Mouse (Mus musculus) limb, embryonic 13.5 days (tissue): ENCODE measurements around the gene Cdk19. TPM values are rescaled to one million over a fixed set of nuclear protein-coding genes. Genes with fewer than 3 reads are reported as not detected.
"Not testable (repeated sequence)": the region's sequence is repeated elsewhere in the genome, so short reads cannot be mapped to it uniquely, and the experiment has no call there.

Source experiments
- ATAC-seq: fragments of 200-750 bp; cut with Nextera tagmentation; 2 replicates; pipeline ENCODE4 v1.8.0; 2017; ENCODE audit warnings: low read depth, moderate number of reproducible peaks, moderate TSS enrichment; ENCODE audit not compliant: low FRiP score
- H3K27ac ChIP-seq: fragments of 300-500 bp; sonication (generic); 2 replicates; pipeline ENCODE4 v1.5.1; 2015; ENCODE audit warnings: inconsistent platforms, mild to moderate bottlenecking, moderate library complexity
- H3K27me3 ChIP-seq: fragments of 300-500 bp; sonication (generic); 2 replicates; pipeline ENCODE4 v1.6.1; 2015; ENCODE audit warnings: mild to moderate bottlenecking, inconsistent platforms
- H3K36me3 ChIP-seq: fragments of 300-500 bp; sonication (generic); 2 replicates; pipeline ENCODE4 v1.6.1; 2015; ENCODE audit warnings: inconsistent platforms, mild to moderate bottlenecking, moderate library complexity
- H3K4me1 ChIP-seq: fragments of 300-500 bp; sonication (generic); 2 replicates; pipeline ENCODE4 v1.6.1; 2015; ENCODE audit warnings: inconsistent platforms
- H3K4me2 ChIP-seq: fragments of 300-500 bp; sonication (generic); replicated peaks from 2 replicates; pipeline ENCODE4 v1.6.1; 2015; ENCODE audit warnings: inconsistent platforms, mild to moderate bottlenecking, moderate library complexity
- H3K4me3 ChIP-seq: fragments of 300-500 bp; sonication (generic); 2 replicates; pipeline ENCODE4 v1.5.1; 2015; ENCODE audit warnings: moderate library complexity, mild to moderate bottlenecking, inconsistent platforms
- H3K9ac ChIP-seq: fragments of 300-500 bp; sonication (generic); 2 replicates; pipeline ENCODE4 v1.6.1; 2015; ENCODE audit warnings: mild to moderate bottlenecking, inconsistent platforms
- H3K9me3 ChIP-seq: fragments of 300-500 bp; sonication (generic); 2 replicates; pipeline ENCODE4 v1.6.1; 2016; ENCODE audit warnings: inconsistent platforms
- WGBS: fragments of 180-500 bp; shearing (Covaris S2); methylation state at CpG from one replicate; pipeline ENCODE4 v1.1.7; 2015; 5-methylcytosine and 5-hydroxymethylcytosine counted together
- polyA plus RNA-seq: library from polyadenylated mRNA; unstranded; fragments of >200 nt; fragmentation: Nextera tagmentation; extraction: Ambion mirVana; gene quantifications from 2 replicates; pipeline ENCODE4 v1.2.1, GENCODE M21; 2015

The Cdk19 gene
- polyA plus RNA-seq, 1 experiment from 2014 or later: 12.3 TPM

- Histone ChIP-seq H3K4me3 (no peak overlapping the region), H3K27ac (no peak overlapping the region), H3K36me3 (no peaks in the 10 kb centered on the region), H3K27me3 (peaks cover 26% of the 10 kb centered on the region), H3K9me3 (no peaks in the 10 kb centered on the region), H3K9ac (no peak overlapping the region), H3K4me1 (peaks cover 32% of the 10 kb centered on the region), H3K4me2 (no peak overlapping the region)
- 65% methylated on average over 9 of the region's 9 CpGs for WGBS
- ATAC-seq: no peak
Measured at GRCm38 (mm10) chr10:40525616-40526155, 186.3 kb downstream of the Cdk19 start.

- Histone ChIP-seq H3K36me3 (no peaks in the 10 kb centered on the region), H3K27me3 (peaks cover 26% of the 10 kb centered on the region), H3K4me1 (peaks cover 37% of the 10 kb centered on the region), H3K9me3 (no peaks in the 10 kb centered on the region), H3K9ac (no peak overlapping the region), H3K4me2 (no peak overlapping the region), H3K4me3 (no peak overlapping the region), H3K27ac (no peak overlapping the region)
- 76% methylated on average over 8 of the region's 8 CpGs for WGBS
- no peak for ATAC-seq
Measured at GRCm38 (mm10) chr10:40526301-40526761, 187.0 kb downstream of the Cdk19 start.

GRCm38 (mm10) chr10:40526986-40527385, 187.6 kb downstream of the Cdk19 start:
- H3K27ac ChIP-seq: no peak overlapping the region
- WGBS: 78% methylated on average over 3 of the region's 3 CpGs
- ATAC-seq: no peak
- H3K9ac ChIP-seq: no peak overlapping the region
- no peaks in the 10 kb centered on the region for H3K9me3 ChIP-seq
- peaks cover 37% of the 10 kb centered on the region for H3K4me1 ChIP-seq
- H3K27me3 ChIP-seq: peaks cover 26% of the 10 kb centered on the region
- H3K4me2 ChIP-seq: no peak overlapping the region
- no peak overlapping the region for H3K4me3 ChIP-seq
- no peaks in the 10 kb centered on the region for H3K36me3 ChIP-seq

GRCm38 (mm10) chr10:40527573-40527972, 188.2 kb downstream of the Cdk19 start:
- no peak for ATAC-seq
- Histone ChIP-seq H3K9ac (peak overlapping the region; percentile 31; the same call in 1 of the 2 replicates), H3K36me3 (no peaks in the 10 kb centered on the region), H3K27me3 (peaks cover 26% of the 10 kb centered on the region), H3K4me3 (no peak overlapping the region), H3K9me3 (peaks cover 1% of the 10 kb centered on the region), H3K4me2 (peak overlapping the region; percentile 24; the same call in 1 of the 2 replicates), H3K27ac (no peak overlapping the region), H3K4me1 (peaks cover 37% of the 10 kb centered on the region)
- 25% methylated on average over 8 of the region's 8 CpGs for WGBS

- no peak overlapping the region for H3K4me3 ChIP-seq
- peaks cover 10% of the 10 kb centered on the region for H3K9me3 ChIP-seq
- no peaks in the 10 kb centered on the region for H3K36me3 ChIP-seq
- peaks cover 33% of the 10 kb centered on the region for H3K4me1 ChIP-seq
- WGBS: 32% methylated on average over 8 of the region's 10 CpGs
- no peak overlapping the region for H3K27ac ChIP-seq
- H3K27me3 ChIP-seq: peaks cover 26% of the 10 kb centered on the region
- no peak overlapping the region for H3K4me2 ChIP-seq
- no peak overlapping the region for H3K9ac ChIP-seq
- no peak for ATAC-seq
Measured at GRCm38 (mm10) chr10:40528668-40529067, 189.3 kb downstream of the Cdk19 start.

GRCm38 (mm10) chr10:40529617-40530016, 190.3 kb downstream of the Cdk19 start:
- Histone ChIP-seq H3K4me1 (peaks cover 23% of the 10 kb centered on the region), H3K27me3 (peaks cover 26% of the 10 kb centered on the region), H3K27ac (no peak overlapping the region), H3K4me3 (no peak overlapping the region), H3K9me3 (peaks cover 10% of the 10 kb centered on the region), H3K4me2 (no peak overlapping the region), H3K36me3 (no peaks in the 10 kb centered on the region), H3K9ac (no peak overlapping the region)
- no peak for ATAC-seq
- WGBS: 58% methylated on average over 6 of the region's 6 CpGs

GRCm38 (mm10) chr10:40530661-40531060, 191.3 kb downstream of the Cdk19 start:
- Histone ChIP-seq H3K36me3 (no peaks in the 10 kb centered on the region), H3K9me3 (peaks cover 10% of the 10 kb centered on the region), H3K4me1 (peaks cover 22% of the 10 kb centered on the region), H3K9ac (no peak overlapping the region), H3K4me3 (no peak overlapping the region), H3K27ac (no peak overlapping the region), H3K4me2 (no peak overlapping the region), H3K27me3 (peaks cover 26% of the 10 kb centered on the region)
- 19% methylated on average over 3 of the region's 3 CpGs for WGBS
- ATAC-seq: peak; percentile 36; the same call in 1 of the 2 replicates

GRCm38 (mm10) chr10:40532586-40532985, 193.2 kb downstream of the Cdk19 start:
- not testable (repeated sequence) for H3K9ac ChIP-seq, ATAC-seq, H3K4me2 ChIP-seq, H3K27ac ChIP-seq, H3K36me3 ChIP-seq, H3K27me3 ChIP-seq, H3K4me3 ChIP-seq
- peaks cover 16% of the 10 kb centered on the region for H3K4me1 ChIP-seq
- peaks cover 10% of the 10 kb centered on the region for H3K9me3 ChIP-seq
- 92% methylated on average over 4 of the region's 4 CpGs for WGBS

Other genes with a start within 250 kb of the Cdk19 start
- gene Slc16a10, start 197.3 kb upstream of the Cdk19 start, polyA plus RNA-seq: 7.9 and 10.0 TPM in 2 replicates
- gene Rpf2, start 92.5 kb upstream of the Cdk19 start, polyA plus RNA-seq: 65.9 and 71.8 TPM in 2 replicates
- 113 and 114 TPM in 2 replicates for gene Gtf3c6, start 81.5 kb upstream of the Cdk19 start, polyA plus RNA-seq
- gene Amd1, start 37.4 kb upstream of the Cdk19 start, polyA plus RNA-seq: 56.9 and 60.1 TPM in 2 replicates
- gene Slc22a16, start 230.8 kb downstream of the Cdk19 start, polyA plus RNA-seq: not detected in 2 replicates